Mouse (Mus musculus): ENCODE measurements around the gene Sumo3. TPM values are rescaled to one million over a fixed set of nuclear protein-coding genes. Genes with fewer than 3 reads are reported as not detected.

Gene Sumo3
- polyA plus RNA-seq, 1 experiment from 2014 or later = 252 TPM

GRCm38 (mm10) chr10:77591546-77591945 lies 14.4 kb upstream of the Sumo3 start:
- Histone ChIP-seq H3K9ac (no peak overlapping the region), H3K4me3 (no peak overlapping the region), H3K4me1 (replicated peaks) (peaks cover 36% of the 10 kb centered on the region), H3K36me3 (peaks cover 80% of the 10 kb centered on the region), H3K9me3 (no peaks in the 10 kb centered on the region), H3K27ac (replicated peaks) (no peak overlapping the region), H3K4me2 (no peak overlapping the region), H3K27me3 (no peaks in the 10 kb centered on the region)
- no peak for ATAC-seq (ENCODE audit: low read depth)
- 80% methylated on average over 6 of the region's 6 CpGs for WGBS

- H3K27ac ChIP-seq (replicated peaks) = no peak overlapping the region
- H3K4me1 ChIP-seq (replicated peaks) = no peaks in the 10 kb centered on the region; the same call in 1 of the 2 replicates
- no peak overlapping the region for H3K4me3 ChIP-seq
- H3K9ac ChIP-seq = no peak overlapping the region
- ATAC-seq (ENCODE audit: low read depth) = no peak
- H3K27me3 ChIP-seq = no peaks in the 10 kb centered on the region
- WGBS = 97% methylated on average over 2 of the region's 2 CpGs
- H3K4me2 ChIP-seq = no peak overlapping the region
- H3K9me3 ChIP-seq = no peaks in the 10 kb centered on the region
- H3K36me3 ChIP-seq = peaks cover 77% of the 10 kb centered on the region
Measured at GRCm38 (mm10) chr10:77596060-77596459, 9.8 kb upstream of the Sumo3 start.

GRCm38 (mm10) chr10:77603021-77603420 lies 2.9 kb upstream of the Sumo3 start:
- Histone ChIP-seq H3K36me3 (peaks cover 19% of the 10 kb centered on the region), H3K9ac (no peak overlapping the region), H3K4me1 (replicated peaks) (peaks cover 15% of the 10 kb centered on the region), H3K27me3 (no peaks in the 10 kb centered on the region), H3K9me3 (peaks cover 5% of the 10 kb centered on the region; the same call in 1 of the 2 replicates), H3K4me3 (no peak overlapping the region), H3K27ac (replicated peaks) (no peak overlapping the region), H3K4me2 (no peak overlapping the region)
- WGBS = 55% methylated on average over 4 of the region's 4 CpGs
- no peak for ATAC-seq (ENCODE audit: low read depth)

GRCm38 (mm10) chr10:77604111-77604510 lies 1.8 kb upstream of the Sumo3 start:
- H3K4me2 ChIP-seq = no peak overlapping the region
- no peak for ATAC-seq (ENCODE audit: low read depth)
- H3K27ac ChIP-seq (replicated peaks) = no peak overlapping the region
- H3K36me3 ChIP-seq = peaks cover 16% of the 10 kb centered on the region
- no peaks in the 10 kb centered on the region for H3K27me3 ChIP-seq
- H3K4me1 ChIP-seq (replicated peaks) = peaks cover 23% of the 10 kb centered on the region
- WGBS = 91% methylated on average over 6 of the region's 6 CpGs
- no peak overlapping the region for H3K4me3 ChIP-seq
- H3K9ac ChIP-seq = no peak overlapping the region
- H3K9me3 ChIP-seq = peaks cover 5% of the 10 kb centered on the region; the same call in 1 of the 2 replicates

- H3K9ac ChIP-seq = no peak overlapping the region
Measured at GRCm38 (mm10) chr10:77604958-77605357, 939 bp upstream of the Sumo3 start.

GRCm38 (mm10) chr10:77605368-77605767 lies 529 bp upstream of the Sumo3 start:
- Histone ChIP-seq H3K36me3 (peaks cover 18% of the 10 kb centered on the region), H3K27ac (replicated peaks) (peak overlapping the region; percentile 94)
- WGBS = 21% methylated on average over 1 of the region's 1 CpGs

More at GRCm38 (mm10) chr10:77604958-77605357, 939 bp upstream of the Sumo3 start:
- no peak for ATAC-seq (ENCODE audit: low read depth)
- H3K4me2 ChIP-seq = no peak overlapping the region
- H3K4me1 ChIP-seq (replicated peaks) = peaks cover 23% of the 10 kb centered on the region
- H3K27ac ChIP-seq (replicated peaks) = peak overlapping the region; percentile 94; the same call in 1 of the 2 replicates
- peaks cover 5% of the 10 kb centered on the region; the same call in 1 of the 2 replicates for H3K9me3 ChIP-seq
- no peaks in the 10 kb centered on the region for H3K27me3 ChIP-seq
- WGBS = 85% methylated on average over 5 of the region's 5 CpGs
- H3K36me3 ChIP-seq = peaks cover 14% of the 10 kb centered on the region
- H3K4me3 ChIP-seq = no peak overlapping the region

GRCm38 (mm10) chr10:77606855-77607254 lies 958 bp downstream of the Sumo3 start:
- Histone ChIP-seq H3K36me3 (peaks cover 33% of the 10 kb centered on the region), H3K9me3 (peaks cover 5% of the 10 kb centered on the region; the same call in 1 of the 2 replicates), H3K9ac (peak overlapping the region; percentile 80), H3K4me3 (peak overlapping the region; percentile 75), H3K27me3 (no peaks in the 10 kb centered on the region), H3K27ac (replicated peaks) (peak overlapping the region; percentile 94), H3K4me2 (peak overlapping the region; percentile 93), H3K4me1 (replicated peaks) (peaks cover 31% of the 10 kb centered on the region)
- ATAC-seq (ENCODE audit: low read depth) = peak; percentile 42
- WGBS = 45% methylated on average over 7 of the region's 7 CpGs

More at GRCm38 (mm10) chr10:77605368-77605767, 529 bp upstream of the Sumo3 start:
- H3K9me3 ChIP-seq = peaks cover 5% of the 10 kb centered on the region; the same call in 1 of the 2 replicates
- no peaks in the 10 kb centered on the region for H3K27me3 ChIP-seq
- peak overlapping the region; percentile 93 for H3K4me2 ChIP-seq
- peak overlapping the region; percentile 80 for H3K9ac ChIP-seq
- peaks cover 25% of the 10 kb centered on the region for H3K4me1 ChIP-seq (replicated peaks)
- ATAC-seq (ENCODE audit: low read depth) = peak; percentile 36
- H3K4me3 ChIP-seq = peak overlapping the region; percentile 75

GRCm38 (mm10) chr10:77607441-77607840 lies 1.5 kb downstream of the Sumo3 start:
- Histone ChIP-seq H3K36me3 (peaks cover 38% of the 10 kb centered on the region), H3K4me1 (replicated peaks) (peaks cover 31% of the 10 kb centered on the region), H3K4me3 (peak overlapping the region; percentile 75), H3K27ac (replicated peaks) (no peak overlapping the region), H3K4me2 (peak overlapping the region; percentile 93), H3K9ac (peak overlapping the region; percentile 80), H3K27me3 (no peaks in the 10 kb centered on the region), H3K9me3 (peaks cover 5% of the 10 kb centered on the region; the same call in 1 of the 2 replicates)
- ATAC-seq (ENCODE audit: low read depth) = no peak
- 65% methylated on average over 5 of the region's 5 CpGs for WGBS

GRCm38 (mm10) chr10:77608589-77608988 lies 2.7 kb downstream of the Sumo3 start:
- no peak for ATAC-seq (ENCODE audit: low read depth)
- Histone ChIP-seq H3K27me3 (no peaks in the 10 kb centered on the region), H3K9me3 (peaks cover 5% of the 10 kb centered on the region; the same call in 1 of the 2 replicates), H3K27ac (replicated peaks) (no peak overlapping the region), H3K36me3 (peaks cover 49% of the 10 kb centered on the region), H3K4me3 (no peak overlapping the region), H3K4me2 (no peak overlapping the region), H3K4me1 (replicated peaks) (peaks cover 31% of the 10 kb centered on the region), H3K9ac (no peak overlapping the region)
- 93% methylated on average over 8 of the region's 8 CpGs for WGBS

GRCm38 (mm10) chr10:77610221-77610961 lies 4.5 kb downstream of the Sumo3 start:
- 90% methylated on average over 8 of the region's 8 CpGs for WGBS

GRCm38 (mm10) chr10:77613409-77613808 lies 7.5 kb downstream of the Sumo3 start:
- Histone ChIP-seq H3K27ac (replicated peaks) (no peak overlapping the region), H3K4me2 (no peak overlapping the region), H3K9ac (0 out of 2 replicates have a peak overlapping the region, but pooled peaks have one; percentile 17), H3K4me3 (no peak overlapping the region), H3K4me1 (replicated peaks) (peaks cover 12% of the 10 kb centered on the region), H3K9me3 (no peaks in the 10 kb centered on the region), H3K36me3 (peaks cover 91% of the 10 kb centered on the region), H3K27me3 (no peaks in the 10 kb centered on the region)
- 94% methylated on average over 3 of the region's 3 CpGs for WGBS
- no peak for ATAC-seq (ENCODE audit: low read depth)

More at GRCm38 (mm10) chr10:77610221-77610961, 4.5 kb downstream of the Sumo3 start:
- no peak overlapping the region for H3K4me2 ChIP-seq
- ATAC-seq (ENCODE audit: low read depth) = no peak
- H3K27me3 ChIP-seq = no peaks in the 10 kb centered on the region
- peaks cover 67% of the 10 kb centered on the region for H3K36me3 ChIP-seq
- no peaks in the 10 kb centered on the region for H3K9me3 ChIP-seq
- no peak overlapping the region for H3K9ac ChIP-seq
- H3K4me3 ChIP-seq = no peak overlapping the region
- H3K27ac ChIP-seq (replicated peaks) = no peak overlapping the region
- H3K4me1 ChIP-seq (replicated peaks) = peaks cover 31% of the 10 kb centered on the region

GRCm38 (mm10) chr10:77615647-77616046 lies 9.8 kb downstream of the Sumo3 start:
- H3K4me2 ChIP-seq = no peak overlapping the region
- H3K4me3 ChIP-seq = no peak overlapping the region
- H3K9me3 ChIP-seq = no peaks in the 10 kb centered on the region
- no peak overlapping the region for H3K27ac ChIP-seq (replicated peaks)
- no peaks in the 10 kb centered on the region for H3K27me3 ChIP-seq
- ATAC-seq (ENCODE audit: low read depth) = no peak
- peaks cover 78% of the 10 kb centered on the region for H3K36me3 ChIP-seq
- WGBS = 94% methylated on average over 8 of the region's 8 CpGs
- H3K4me1 ChIP-seq (replicated peaks) = 0 out of 2 replicates have a peak, but pooled peaks cover 3% of the 10 kb centered on the region
- no peak overlapping the region for H3K9ac ChIP-seq
